Mouse (Mus musculus): ENCODE data around the gene Nectin4.

DNA sequence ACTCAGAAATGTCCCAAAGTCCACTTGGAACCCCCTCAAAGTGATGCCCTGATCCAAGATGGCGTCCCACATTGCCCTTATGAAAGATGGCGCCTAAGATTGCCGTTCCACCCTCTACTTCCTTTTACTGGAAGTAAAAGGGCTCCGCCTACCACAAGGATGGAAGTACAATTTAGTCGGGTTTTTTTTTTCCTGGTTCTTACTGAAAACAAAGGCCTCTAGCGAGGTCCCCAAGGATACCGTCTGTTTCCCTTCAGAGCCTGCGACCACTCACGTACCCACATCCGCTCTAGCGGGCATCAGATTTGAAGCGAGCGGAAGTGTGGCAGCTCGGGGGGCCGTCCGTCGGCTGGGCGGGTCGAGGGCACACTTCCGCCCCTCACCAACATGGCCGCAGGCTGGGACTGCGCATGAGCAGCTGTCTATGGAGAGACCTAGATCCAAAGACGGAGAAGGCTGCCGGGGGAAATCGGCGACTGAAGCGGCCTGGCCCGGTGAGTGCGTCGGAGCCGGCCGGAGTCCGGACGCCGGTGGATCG is 41.1 kb downstream of the Nectin4 start, which contains the start of gene Usf1:
- TF ChIP-seq GATA1 (IDR thresholded peaks at IDR 0.05; ENCODE audit: low read length) (no peak; the same call in 1 of the 2 replicates), TAL1 (IDR thresholded peaks at IDR 0.05; ENCODE audit: low read length) (no peak)

Measured in erythroblast, embryonic 14.5 days (primary cell).